Mouse (Mus musculus): Measurements from ENCODE around the gene Kif3c. TPM values are rescaled to one million over a fixed set of nuclear protein-coding genes. Genes with fewer than 3 reads are reported as not detected.

The Kif3c gene
- total and polyA plus RNA-seq, 3 experiments: 3.5 to 5.9 (median 5.5) TPM

GRCm38 (mm10) chr12:3370979-3371925 is 6.3 kb downstream of the Kif3c start:
- Histone ChIP-seq H3K36me3 (replicated peaks in 1 of 2; ENCODE audit: control insufficient read depth in 1 of 2, insufficient read depth in 1 of 2, low read length in 1 of 2) (peaks cover 0 to 20% of the 10 kb centered on the region in 2 experiments), H3K4me3 (replicated peaks in 1 of 3; ENCODE audit: low read depth in 2 of 3, low read length in 2 of 3, poor library complexity in 1 of 3) (peak overlapping the region in 1 of 3 experiments; percentile 5), H3K79me2 (replicated peaks; ENCODE audit: control insufficient read depth, extremely low read depth, insufficient read depth, poor library complexity, severe bottlenecking) (no peaks in the 10 kb centered on the region), H3K27ac (ENCODE audit: insufficient read depth, low read depth) (0 out of 2 replicates have a peak overlapping the region, but pooled peaks have one; percentile 18), H3K9me3 (replicated peaks; ENCODE audit: low read length) (peaks cover 7% of the 10 kb centered on the region), H3K27me3 (replicated peaks) (no peaks in the 10 kb centered on the region), H3K9ac (ENCODE audit: insufficient read depth, low read depth) (0 out of 2 replicates have a peak overlapping the region, but pooled peaks have one; percentile 3), H3K4me1 (ENCODE audit: control insufficient read depth in 1 of 2, insufficient read depth in 2 of 2) (peaks cover 3 to 26% of the 10 kb centered on the region in 2 experiments; a peak in 3 of 4 replicates), H3K4me2 (ENCODE audit: insufficient read depth, low read depth, poor library complexity, severe bottlenecking) (peak overlapping the region; percentile 74)
- in situ Hi-C loops (cut with MboI; ENCODE audit: low pct_ligation_motif_present, low pct_unique_long_range_greater_than_20kb, low sequenced_read_pairs) (no loop called here), dilution Hi-C loops (cut with MboI; ENCODE audit: extremely low pct_ligation_motif_present, extremely low pct_unique_long_range_greater_than_20kb, low sequenced_read_pairs) (no loop called here)
- DNase-seq (ENCODE audit: extremely low read depth): no peak
- TF ChIP-seq NELFE (IDR thresholded peaks at IDR 0.05; ENCODE audit: low read depth, low read length) (no peak), ZNF384 (IDR thresholded peaks at IDR 0.05; ENCODE audit: low read depth, low read length) (0 out of 2 replicates have a peak, but pooled peaks have one; percentile 24)

DNA sequence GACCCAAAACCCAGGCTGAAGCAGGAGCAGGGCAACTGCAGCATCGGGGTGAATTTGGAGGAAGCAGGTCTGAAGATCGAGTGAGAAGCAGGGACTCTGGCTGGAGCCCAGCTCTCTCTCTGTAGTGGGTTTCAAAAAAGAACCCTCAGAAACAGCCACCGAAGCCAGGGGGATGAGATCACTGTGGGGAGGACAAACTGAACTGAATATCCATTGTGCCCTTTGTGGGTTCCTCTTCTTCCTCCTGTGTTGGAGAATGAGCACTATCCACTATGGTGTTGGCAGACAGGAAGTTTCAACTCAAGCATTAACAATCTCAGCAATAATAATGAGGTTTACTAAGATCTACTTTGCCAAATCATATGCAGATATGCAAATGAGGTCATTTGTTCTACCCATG is 7.1 kb downstream of the Kif3c start:
- no peak for TF ChIP-seq MYC (IDR thresholded peaks at IDR 0.05; ENCODE audit: low read depth, low read length)
- no peak for TF ChIP-seq USF2 (conservative IDR thresholded peaks at IDR 0.05; ENCODE audit: low read depth, low read length)
- no peak for TF ChIP-seq ELF1 (IDR thresholded peaks at IDR 0.05; ENCODE audit: low read depth, low read length)
- TF ChIP-seq ZC3H11A (IDR thresholded peaks at IDR 0.05; ENCODE audit: low read depth, low read length): no peak
- no peak for TF ChIP-seq PAX5 (IDR thresholded peaks at IDR 0.05; ENCODE audit: low read length)
- TF ChIP-seq NRF1 (IDR thresholded peaks at IDR 0.05; ENCODE audit: low read depth, low read length): no peak
- TF ChIP-seq JUN (IDR thresholded peaks at IDR 0.05; ENCODE audit: insufficient read depth, low read depth, low read length): no peak
- no peak for TF ChIP-seq NELFE (IDR thresholded peaks at IDR 0.05; ENCODE audit: low read depth, low read length)
- no peak for TF ChIP-seq CHD2 (IDR thresholded peaks at IDR 0.05; ENCODE audit: low read length)
- Histone ChIP-seq H3K4me3 (replicated peaks in 1 of 3; ENCODE audit: low read depth in 2 of 3, low read length in 2 of 3, poor library complexity in 1 of 3) (peak overlapping the region in 1 of 3 experiments; percentile 11), H3K27ac (ENCODE audit: insufficient read depth, low read depth) (no peak overlapping the region), H3K79me2 (replicated peaks; ENCODE audit: control insufficient read depth, extremely low read depth, insufficient read depth, poor library complexity, severe bottlenecking) (no peaks in the 10 kb centered on the region), H3K9me3 (replicated peaks; ENCODE audit: low read length) (peaks cover 1% of the 10 kb centered on the region), H3K9ac (ENCODE audit: insufficient read depth, low read depth) (0 out of 2 replicates have a peak overlapping the region, but pooled peaks have one; percentile 3), H3K4me1 (ENCODE audit: control insufficient read depth in 1 of 2, insufficient read depth in 2 of 2) (peaks cover 3 to 26% of the 10 kb centered on the region in 2 experiments; a peak in 3 of 4 replicates), H3K27me3 (replicated peaks) (no peaks in the 10 kb centered on the region), H3K4me2 (ENCODE audit: insufficient read depth, low read depth, poor library complexity, severe bottlenecking) (peak overlapping the region; percentile 74), H3K36me3 (replicated peaks in 1 of 2; ENCODE audit: control insufficient read depth in 1 of 2, insufficient read depth in 1 of 2, low read length in 1 of 2) (peaks cover 0 to 12% of the 10 kb centered on the region in 2 experiments)
- no peak for DNase-seq (ENCODE audit: extremely low read depth)
- dilution Hi-C loops (cut with MboI; ENCODE audit: extremely low pct_ligation_motif_present, extremely low pct_unique_long_range_greater_than_20kb, low sequenced_read_pairs) (no loop called here), in situ Hi-C loops (cut with MboI; ENCODE audit: low pct_ligation_motif_present, low pct_unique_long_range_greater_than_20kb, low sequenced_read_pairs) (no loop called here)

DNA sequence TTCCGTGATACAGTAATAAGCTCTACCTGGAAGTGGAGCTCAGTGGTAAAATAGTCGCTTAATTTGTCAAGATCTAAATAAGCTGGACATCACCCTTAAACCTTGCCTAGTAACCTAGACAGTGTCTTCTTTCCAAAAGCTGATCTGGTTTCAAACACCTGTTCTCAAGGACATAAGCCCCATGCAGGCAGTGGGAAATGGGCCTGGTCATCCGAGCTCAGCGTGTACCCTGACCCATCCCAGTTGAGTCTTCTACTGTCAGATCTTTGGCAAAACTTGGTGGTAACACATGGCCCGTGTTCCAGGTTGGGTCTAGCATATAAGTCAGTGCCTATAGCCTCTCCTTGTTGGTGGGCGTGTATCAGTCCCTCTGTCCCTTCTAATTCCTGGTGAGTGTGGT is 8.6 kb downstream of the Kif3c start:
- H3K9ac ChIP-seq (ENCODE audit: insufficient read depth, low read depth): no peak overlapping the region
- no peak overlapping the region for H3K4me2 ChIP-seq (ENCODE audit: insufficient read depth, low read depth, poor library complexity, severe bottlenecking)
- no peak for TF ChIP-seq ELF1 (IDR thresholded peaks at IDR 0.05; ENCODE audit: low read depth, low read length)
- no peaks in the 10 kb centered on the region for H3K79me2 ChIP-seq (replicated peaks; ENCODE audit: control insufficient read depth, extremely low read depth, insufficient read depth, poor library complexity, severe bottlenecking)
- H3K27me3 ChIP-seq (replicated peaks): no peaks in the 10 kb centered on the region
- in situ Hi-C loops (cut with MboI; ENCODE audit: low pct_ligation_motif_present, low pct_unique_long_range_greater_than_20kb, low sequenced_read_pairs): no loop called here
- H3K4me1 ChIP-seq (ENCODE audit: control insufficient read depth in 1 of 2, insufficient read depth in 2 of 2): peaks cover 3 to 24% of the 10 kb centered on the region in 2 experiments; a peak in 3 of 4 replicates
- peaks cover 0 to 9% of the 10 kb centered on the region in 2 experiments for H3K36me3 ChIP-seq (replicated peaks in 1 of 2; ENCODE audit: control insufficient read depth in 1 of 2, insufficient read depth in 1 of 2, low read length in 1 of 2)
- H3K9me3 ChIP-seq (replicated peaks; ENCODE audit: low read length): no peaks in the 10 kb centered on the region
- no peak overlapping the region for H3K4me3 ChIP-seq (replicated peaks in 1 of 3; ENCODE audit: low read depth in 2 of 3, low read length in 2 of 3, poor library complexity in 1 of 3)
- DNase-seq (ENCODE audit: extremely low read depth): no peak
- no peak overlapping the region for H3K27ac ChIP-seq (ENCODE audit: insufficient read depth, low read depth)
- dilution Hi-C loops (cut with MboI; ENCODE audit: extremely low pct_ligation_motif_present, extremely low pct_unique_long_range_greater_than_20kb, low sequenced_read_pairs): no loop called here

Measured in CH12.LX (cell line).